Mouse (Mus musculus): Measurements from ENCODE around the gene Flg.

Flg gene

DNA sequence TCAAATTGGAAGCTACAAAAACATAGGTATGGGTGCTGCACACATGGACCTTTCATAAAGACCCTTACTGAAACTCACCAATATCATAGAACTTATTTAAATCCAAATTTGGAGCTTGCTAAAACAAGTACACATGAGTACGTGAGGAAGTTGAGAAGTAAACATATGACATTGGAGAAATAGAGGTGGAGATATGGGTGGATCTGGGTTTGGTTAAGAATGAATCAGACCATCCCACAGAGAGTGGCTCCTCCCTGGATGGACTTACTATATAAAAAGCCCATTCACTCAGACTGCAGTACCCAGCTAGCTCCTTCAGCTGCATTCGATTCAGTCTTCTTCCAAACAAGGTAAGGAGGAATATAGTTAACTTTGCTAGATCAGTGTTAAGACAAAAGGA is at the start of gene Flg:
TSS of gene Flg (plus strand) at position 301 of the 400 bp plus-strand sequence.
- no peak for DNase-seq (ENCODE audit: low read depth in 2 of 2, low spot score in 2 of 2)

DNA sequence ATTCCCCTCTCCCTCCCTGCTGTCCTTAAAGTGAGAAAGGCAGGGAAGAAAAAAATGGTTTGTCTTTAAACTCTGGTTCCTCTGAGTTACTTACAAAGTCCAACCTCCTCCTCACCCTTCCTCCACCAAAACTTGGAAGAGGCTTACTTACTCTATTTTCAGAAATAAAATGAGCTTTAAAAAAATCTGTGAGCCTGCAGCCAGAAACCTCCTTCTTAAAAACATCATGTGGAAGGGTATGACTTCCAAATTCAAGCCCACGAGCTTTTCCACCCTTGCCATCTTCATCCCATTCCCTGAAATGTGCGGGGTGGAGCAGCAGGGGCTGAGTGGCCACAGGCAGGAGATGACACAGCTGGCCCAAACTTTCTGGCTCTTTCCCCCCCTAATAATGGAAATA is 24.2 kb downstream of the Flg start:
- DNase-seq (ENCODE audit: low read depth in 2 of 2, low spot score in 2 of 2): no peak

DNA sequence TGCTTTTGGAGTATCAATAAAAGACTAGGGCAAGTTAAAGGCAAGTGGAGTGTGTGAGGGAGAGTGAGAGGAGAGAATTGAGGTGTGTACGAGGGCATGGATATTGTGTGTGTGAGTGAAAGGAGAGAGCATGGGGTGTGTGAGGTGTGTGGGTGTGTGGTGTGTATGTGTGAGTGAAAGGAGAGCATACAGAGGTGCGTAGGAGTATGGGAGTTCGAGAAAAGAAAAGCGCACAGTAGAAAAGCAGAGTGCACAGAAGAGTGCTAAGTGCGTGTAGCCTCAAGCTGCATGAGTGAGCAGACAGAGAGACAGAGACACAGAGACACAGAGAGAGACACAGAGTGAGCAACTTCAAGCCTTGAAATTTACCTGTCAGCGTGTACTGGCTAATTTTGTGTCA is 26.5 kb downstream of the Flg start:
- DNase-seq (ENCODE audit: low read depth in 2 of 2, low spot score in 2 of 2): no peak

DNA sequence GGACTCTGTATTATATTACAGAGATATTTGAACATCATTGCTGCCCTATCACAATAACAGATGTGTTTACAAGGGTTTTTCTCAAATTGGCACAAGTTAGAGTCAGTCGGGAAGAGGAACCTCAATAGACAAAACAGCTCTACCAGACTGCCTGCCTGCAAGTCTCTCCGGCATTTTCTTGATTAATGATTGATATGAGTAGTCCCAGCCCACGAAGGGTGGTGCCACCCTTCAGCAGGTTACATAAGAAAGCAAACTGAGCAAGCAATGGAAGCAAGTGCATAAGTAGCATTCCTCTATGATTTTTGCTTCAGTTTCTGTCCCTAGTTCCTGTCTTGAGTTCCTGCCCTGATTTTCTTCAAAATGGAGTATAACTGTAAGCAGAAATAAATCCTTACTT is 28.6 kb downstream of the Flg start:
- DNase-seq (ENCODE audit: low read depth in 2 of 2, low spot score in 2 of 2): no peak

DNA sequence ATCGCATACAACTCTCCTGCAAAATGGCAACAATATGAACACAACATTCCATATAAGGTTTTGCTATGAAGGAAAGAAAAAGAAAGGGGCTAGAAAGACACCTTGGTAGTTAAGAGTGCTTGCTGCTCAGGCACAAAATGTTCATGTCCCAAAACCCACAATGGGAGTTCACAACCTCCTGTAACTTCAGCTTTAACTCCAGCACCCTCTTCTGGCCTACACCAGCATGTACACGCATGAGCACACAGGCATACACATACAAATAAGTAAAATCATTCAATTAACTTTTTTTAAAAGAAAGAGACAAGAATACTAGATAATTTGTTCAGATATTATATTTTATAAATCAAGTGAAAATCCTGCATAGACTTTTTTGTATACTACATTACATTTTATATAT is 32.8 kb downstream of the Flg start:
- no peak for DNase-seq (ENCODE audit: low read depth in 2 of 2, low spot score in 2 of 2)

DNA sequence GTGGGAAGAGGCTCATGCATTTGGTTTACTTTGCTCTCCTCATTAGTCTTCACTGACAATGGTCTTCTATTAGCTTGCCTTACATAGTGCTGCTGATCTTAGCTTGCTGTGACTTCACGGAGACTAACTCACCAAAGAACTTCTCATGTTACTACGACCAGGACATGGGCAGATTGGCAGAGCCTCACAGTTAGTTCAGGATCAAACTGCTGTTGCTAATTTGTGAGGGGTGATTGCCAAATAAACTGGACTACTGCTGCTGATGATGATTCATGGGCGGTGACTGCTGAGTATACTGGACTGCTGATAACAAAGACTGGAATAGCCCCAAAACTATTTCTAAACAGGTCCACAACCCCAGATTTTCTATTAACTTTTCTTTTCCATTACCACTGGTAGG is 38.0 kb downstream of the Flg start:
- no peak for DNase-seq (ENCODE audit: low read depth in 2 of 2, low spot score in 2 of 2)

DNA sequence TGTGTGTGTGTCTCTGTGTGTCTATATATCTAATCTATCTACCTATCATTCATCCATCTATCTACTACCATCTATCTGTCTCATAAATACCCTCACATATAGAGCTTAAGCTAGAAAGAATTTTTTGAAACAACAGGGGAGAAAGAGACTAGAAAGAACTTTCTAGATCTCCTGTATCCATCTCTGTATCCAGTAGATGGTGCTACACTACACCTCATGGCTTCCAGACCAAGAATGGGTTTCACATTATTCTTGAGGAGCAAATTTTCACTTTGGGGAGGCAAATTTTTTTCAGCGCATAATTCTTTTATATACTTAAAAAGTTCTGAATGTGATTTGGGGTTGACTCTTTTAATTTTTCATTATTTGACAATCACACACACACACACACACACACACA is 41.1 kb downstream of the Flg start:
- DNase-seq (ENCODE audit: low read depth in 2 of 2, low spot score in 2 of 2): no peak

DNA sequence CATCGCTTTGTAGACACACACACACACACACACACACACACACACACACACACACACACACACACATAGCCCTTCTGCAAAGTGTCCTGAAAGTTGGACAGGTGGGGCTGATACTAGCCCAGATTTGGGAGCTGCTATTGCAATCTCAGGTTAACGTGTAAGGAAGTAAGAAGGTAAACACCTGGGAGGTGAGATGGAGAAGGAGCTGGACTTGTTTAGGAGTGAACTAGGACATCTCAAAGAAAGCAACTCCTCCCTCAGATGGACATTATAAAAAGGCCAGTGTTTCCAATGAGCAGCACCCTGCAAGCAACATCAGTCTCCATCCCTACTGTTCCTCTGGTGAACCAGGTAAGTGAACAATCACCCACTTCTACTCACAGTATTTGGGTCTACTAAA is 46.1 kb downstream of the Flg start, which contains the start of gene Hrnr:
TSS of gene Hrnr (plus strand) at position 301 of the 400 bp plus-strand sequence.
- DNase-seq (ENCODE audit: low read depth in 2 of 2, low spot score in 2 of 2): no peak

DNA sequence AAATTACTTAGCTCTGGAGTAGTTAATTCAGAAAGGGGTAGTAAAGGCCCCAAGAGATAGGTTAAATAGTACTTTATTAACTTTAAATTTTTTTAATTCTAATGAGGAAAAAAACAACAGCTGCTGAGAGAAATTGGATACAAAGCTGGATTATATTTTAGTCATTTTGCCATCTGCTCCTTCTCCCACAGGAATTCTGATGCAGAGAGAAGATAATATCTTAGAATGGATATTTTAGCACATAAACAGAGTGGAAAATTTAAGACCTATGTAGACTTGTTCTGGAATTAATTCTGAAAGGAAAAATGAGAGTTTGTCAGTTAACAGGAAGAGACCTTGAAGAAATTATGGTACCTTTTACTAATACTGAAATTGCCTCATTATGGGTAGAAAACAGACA is 64.4 kb downstream of the Flg start:
- no peak for DNase-seq (ENCODE audit: low read depth in 2 of 2, low spot score in 2 of 2)

DNA sequence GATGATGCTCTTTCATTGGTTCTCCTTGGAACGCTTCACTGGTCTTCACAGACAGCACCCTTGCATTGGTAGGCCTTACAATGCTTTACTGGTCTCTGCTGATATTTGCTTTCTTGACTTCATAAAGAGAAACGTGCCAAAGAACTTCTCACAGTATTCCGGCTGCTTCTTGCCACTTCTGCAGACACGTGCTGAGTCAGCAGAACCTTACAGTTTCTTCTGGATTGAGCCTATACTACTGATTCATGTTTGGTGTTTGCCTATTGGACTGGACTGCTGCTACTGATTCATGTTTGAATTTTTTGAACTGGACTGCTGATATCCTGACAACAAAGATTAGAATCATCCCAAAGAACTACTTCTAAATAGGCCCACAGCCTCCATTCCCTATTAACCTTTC is 66.7 kb downstream of the Flg start:
- no peak for DNase-seq (ENCODE audit: low read depth in 2 of 2, low spot score in 2 of 2)
